Mouse (Mus musculus) spleen, adult 2 months (tissue): ENCODE results near the gene Ctbp1. TPM values are rescaled to one million over a fixed set of nuclear protein-coding genes. Genes with fewer than 3 reads are reported as not detected.

Experiments used
- DNase-seq, 2 experiments: peaks; one replicate each; pipeline versions ENCODE4 v3.0.0 to v3.0.0-alpha.2; 2012 to 2021; ENCODE audit warnings: low spot score in 2 of 2, low read depth in 1 of 2
- H3K27ac ChIP-seq: fragments of 200-500 bp; 2 replicates; pipeline ENCODE4 v1.5.1; 2012; ENCODE audit warnings: low read length, inconsistent platforms; ENCODE audit not compliant: insufficient read depth
- H3K27me3 ChIP-seq: fragments of 200-500 bp; 2 replicates; pipeline ENCODE4 v1.6.1; 2012; ENCODE audit warnings: mild to moderate bottlenecking, moderate library complexity, low read length, inconsistent platforms; ENCODE audit not compliant: control insufficient read depth, insufficient read depth
- H3K36me3 ChIP-seq: fragments of 200-500 bp; 2 replicates; pipeline ENCODE4 v1.6.1; 2012; ENCODE audit warnings: mild to moderate bottlenecking, low read length, inconsistent platforms; ENCODE audit not compliant: control insufficient read depth, insufficient read depth
- H3K4me1 ChIP-seq: fragments of 200-500 bp; 2 replicates; pipeline ENCODE4 v1.6.1; 2011; ENCODE audit warnings: inconsistent platforms; ENCODE audit not compliant: control insufficient read depth, insufficient read depth, insufficient read length
- H3K4me3 ChIP-seq: fragments of 200-500 bp; 2 replicates; pipeline ENCODE4 v1.5.1; 2011; ENCODE audit warnings: mild to moderate bottlenecking, inconsistent platforms; ENCODE audit not compliant: insufficient read depth, insufficient read length; ENCODE audit errors: extremely low read depth
- CTCF ChIP-seq: fragments of 200-500 bp; IDR thresholded peaks from 2 replicates; pipeline ENCODE4 v1.5.1; 2011; ENCODE audit warnings: mild to moderate bottlenecking, inconsistent platforms; ENCODE audit not compliant: insufficient read depth, insufficient read length, insufficient replicate concordance; ENCODE audit errors: extremely low read depth
- POLR2A ChIP-seq: fragments of 200-500 bp; IDR thresholded peaks from 2 replicates; pipeline ENCODE4 v1.6.1; 2011; ENCODE audit warnings: low read depth, low read length, inconsistent platforms
- WGBS: fragments of 180-500 bp; shearing (Covaris S2); methylation state at CpG from one replicate; pipeline ENCODE4 v1.1.7; 2018; 5-methylcytosine and 5-hydroxymethylcytosine counted together
- polyA plus RNA-seq: library from polyadenylated mRNA; depleted of rRNA; stranded (reverse); fragments of >200 nt; gene quantifications from 2 replicates; pipeline ENCODE4 v1.2.3, GENCODE M21; 2012

Gene Ctbp1
- polyA plus RNA-seq, 1 experiment: 346 TPM

DNA sequence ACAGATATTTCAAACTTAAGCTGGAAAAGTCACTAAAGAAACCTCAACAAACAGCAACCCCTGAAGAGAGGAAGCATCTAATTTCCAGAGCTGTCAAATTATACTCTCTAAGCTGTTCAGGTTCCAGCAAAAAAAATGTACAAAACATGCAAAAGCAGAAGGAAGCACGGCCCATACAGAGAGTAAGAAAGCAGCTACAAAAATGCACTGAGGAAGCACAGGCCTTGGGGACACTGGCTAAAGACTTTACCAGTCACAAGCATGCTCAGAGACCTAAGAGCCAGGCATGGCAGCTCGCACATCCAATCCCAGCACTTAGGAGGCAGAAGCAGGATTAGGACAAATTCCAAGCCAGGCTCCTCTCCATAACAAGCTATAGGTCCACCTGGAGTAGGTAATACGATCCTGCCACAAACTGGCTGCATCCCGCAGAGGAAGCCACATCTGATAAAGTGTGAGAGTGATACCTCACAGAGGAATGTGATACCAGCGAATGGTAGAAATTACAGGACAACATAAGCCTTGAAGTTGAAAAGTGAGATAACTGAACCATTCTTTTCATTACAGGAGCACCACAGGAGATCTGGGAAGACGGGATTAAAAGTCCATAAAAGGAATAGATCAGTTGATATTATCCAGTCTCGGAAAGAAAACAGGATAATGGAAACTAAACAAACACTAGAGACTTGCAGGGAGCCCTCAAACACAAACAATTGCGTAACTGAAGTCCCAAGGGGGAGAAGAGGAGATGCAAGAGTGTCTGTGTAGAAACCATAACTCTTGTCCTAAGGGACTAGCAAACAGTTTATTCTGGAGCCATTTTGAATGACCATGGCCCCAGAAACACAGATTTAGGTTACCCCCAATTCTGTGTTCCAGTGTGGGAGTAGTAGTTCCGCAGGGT lies 51.7 kb downstream of the Ctbp1 start:
- peaks cover 3% of the 10 kb centered on the region; the same call in 1 of the 2 replicates for H3K4me1 ChIP-seq
- TF ChIP-seq CTCF (no peak), POLR2A (no peak)
- H3K27me3 ChIP-seq: no peaks in the 10 kb centered on the region
- no peak overlapping the region for H3K4me3 ChIP-seq
- H3K27ac ChIP-seq: no peak overlapping the region
- no peaks in the 10 kb centered on the region for H3K36me3 ChIP-seq
- WGBS: 63% methylated on average over 9 of the region's 9 CpGs
- no peak for DNase-seq

DNA sequence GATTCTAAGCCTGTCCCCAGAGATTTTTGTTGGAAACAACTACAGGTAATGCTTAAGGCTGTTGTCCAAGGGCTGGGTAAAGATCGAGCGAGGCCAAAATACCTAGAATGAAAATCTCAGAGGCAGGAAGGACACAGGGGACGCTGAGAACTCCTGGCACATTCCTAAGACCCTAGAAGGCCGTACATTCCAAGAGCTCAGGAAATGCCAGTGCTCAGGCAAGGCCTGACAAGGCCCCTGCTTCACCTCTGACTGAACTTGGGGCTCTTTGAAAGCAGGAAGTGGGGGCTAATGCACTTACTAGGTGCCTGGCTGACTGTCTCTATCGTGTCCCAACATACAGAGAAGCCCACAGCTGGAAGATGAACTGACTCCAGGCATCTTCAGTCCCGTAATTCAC lies 52.4 kb downstream of the Ctbp1 start:
- Histone ChIP-seq H3K27ac (no peak overlapping the region), H3K4me3 (no peak overlapping the region), H3K4me1 (peaks cover 3% of the 10 kb centered on the region; the same call in 1 of the 2 replicates), H3K27me3 (no peaks in the 10 kb centered on the region), H3K36me3 (no peaks in the 10 kb centered on the region)
- TF ChIP-seq CTCF (no peak), POLR2A (no peak)
- 36% methylated on average over 6 of the region's 6 CpGs for WGBS
- no peak for DNase-seq

DNA sequence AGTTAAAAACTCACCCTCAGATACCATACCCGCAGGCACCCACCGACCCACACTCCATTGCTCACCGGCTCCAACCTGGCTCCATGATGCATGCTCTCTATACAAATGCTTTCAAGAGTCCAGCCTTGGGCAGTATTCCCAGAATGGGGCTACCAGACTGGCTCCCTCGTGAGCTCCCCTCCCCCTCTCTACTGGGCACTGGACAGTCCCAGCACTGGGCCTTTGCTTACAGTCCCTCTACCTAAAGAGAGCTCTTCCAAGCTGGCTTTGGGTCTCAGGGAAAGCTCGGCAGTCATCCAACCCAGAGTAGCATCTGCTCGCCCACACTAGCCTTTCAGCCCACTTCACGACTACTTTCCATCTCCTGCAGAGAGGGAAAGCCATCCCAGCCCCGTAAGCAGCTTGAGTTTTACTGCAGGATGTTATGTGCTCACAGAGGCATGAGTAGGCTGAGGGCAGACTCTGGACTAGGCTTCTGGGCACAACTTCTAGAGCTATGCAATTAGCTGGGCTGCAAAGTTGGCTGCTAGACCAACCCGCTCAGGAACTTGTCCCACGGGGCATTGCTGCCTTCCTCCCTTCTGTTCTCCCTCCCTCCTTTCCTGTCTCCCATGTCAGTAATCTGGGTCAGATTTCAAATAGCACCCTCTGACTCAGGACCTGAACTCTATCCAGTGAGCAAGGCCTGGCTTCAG lies 54.3 kb downstream of the Ctbp1 start:
- TF ChIP-seq POLR2A: no peak
- no peak for TF ChIP-seq CTCF
- H3K4me1 ChIP-seq: peaks cover 3% of the 10 kb centered on the region; the same call in 1 of the 2 replicates
- no peak overlapping the region for H3K27ac ChIP-seq
- no peak overlapping the region for H3K4me3 ChIP-seq
- no peaks in the 10 kb centered on the region for H3K27me3 ChIP-seq
- no peak for DNase-seq
- 81% methylated on average over 10 of the region's 10 CpGs for WGBS
- no peaks in the 10 kb centered on the region for H3K36me3 ChIP-seq

GRCm38 (mm10) chr5:33219831-33220230 lies 55.0 kb downstream of the Ctbp1 start:
- Histone ChIP-seq H3K27me3 (no peaks in the 10 kb centered on the region), H3K4me1 (peaks cover 3% of the 10 kb centered on the region; the same call in 1 of the 2 replicates), H3K36me3 (no peaks in the 10 kb centered on the region), H3K27ac (no peak overlapping the region), H3K4me3 (no peak overlapping the region)
- WGBS: 87% methylated on average over 4 of the region's 4 CpGs
- TF ChIP-seq CTCF: no peak
- no peak for TF ChIP-seq POLR2A
- DNase-seq: no peak

DNA sequence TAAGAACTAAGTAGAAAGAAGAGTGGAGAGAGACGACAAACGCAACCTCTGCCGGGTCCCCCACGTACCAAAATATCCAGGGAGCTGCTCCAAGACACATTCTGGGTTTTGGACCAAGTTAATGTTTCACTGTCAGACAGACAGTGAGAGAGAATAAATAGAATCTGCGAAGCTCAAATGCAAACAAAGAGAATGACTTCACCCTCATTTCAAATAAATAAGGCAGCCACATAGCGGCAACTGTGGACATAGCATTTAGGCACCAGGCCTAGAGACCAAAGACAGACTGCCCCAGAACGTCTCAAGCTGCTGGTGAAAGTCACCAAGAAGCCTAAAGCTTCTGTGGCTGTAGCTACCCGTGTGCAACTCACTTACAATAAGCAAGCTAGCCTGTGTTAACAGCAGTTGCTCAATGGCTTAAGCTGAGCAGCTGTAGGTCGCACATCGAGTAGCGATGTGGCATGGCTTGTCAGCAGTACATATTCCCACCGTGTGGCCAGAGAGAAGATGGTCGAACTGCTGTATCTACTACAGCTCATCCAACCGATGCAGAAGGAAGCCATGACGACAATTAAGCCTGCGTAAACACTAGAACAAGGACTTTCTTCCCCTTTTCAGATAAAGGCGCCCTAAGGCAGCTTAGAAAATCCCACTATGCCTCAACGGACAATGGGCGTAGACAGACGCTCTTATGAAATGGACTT lies 55.9 kb downstream of the Ctbp1 start:
- WGBS: 64% methylated on average over 20 of the region's 20 CpGs
- Histone ChIP-seq H3K4me3 (no peak overlapping the region), H3K4me1 (peaks cover 3% of the 10 kb centered on the region; the same call in 1 of the 2 replicates), H3K27me3 (no peaks in the 10 kb centered on the region), H3K36me3 (no peaks in the 10 kb centered on the region), H3K27ac (0 out of 2 replicates have a peak overlapping the region, but pooled peaks have one; percentile 10)
- TF ChIP-seq CTCF (no peak), POLR2A (no peak)
- DNase-seq: no peak

GRCm38 (mm10) chr5:33218081-33218480 lies 56.7 kb downstream of the Ctbp1 start, which contains the start of gene Spon2:
Spon2 (minus strand) TSS chr5:33218455.
- 48% methylated on average over 5 of the region's 5 CpGs for WGBS
- no peak within 1 kb of the TSS for H3K4me3 ChIP-seq
- no peaks in the 10 kb centered on the region for H3K27me3 ChIP-seq
- H3K4me1 ChIP-seq: peaks cover 2% of the 10 kb centered on the region; the same call in 1 of the 2 replicates
- no peak for DNase-seq
- no peaks in the 10 kb centered on the region for H3K36me3 ChIP-seq
- 0 out of 2 replicates have a peak within 1 kb of the TSS, but pooled peaks have one; percentile 10 for H3K27ac ChIP-seq
- TF ChIP-seq POLR2A (no peak), CTCF (no peak)
